Mouse (Mus musculus): ENCODE data around the gene Gm5134. TPM values are rescaled to one million over a fixed set of nuclear protein-coding genes. Genes with fewer than 3 reads are reported as not detected.
A peak's percentile ranks its signal among the peaks of the same experiment; 100 is the strongest.

The Gm5134 gene
- polyA plus RNA-seq, 1 experiment from 2014 or later = not detected

DNA sequence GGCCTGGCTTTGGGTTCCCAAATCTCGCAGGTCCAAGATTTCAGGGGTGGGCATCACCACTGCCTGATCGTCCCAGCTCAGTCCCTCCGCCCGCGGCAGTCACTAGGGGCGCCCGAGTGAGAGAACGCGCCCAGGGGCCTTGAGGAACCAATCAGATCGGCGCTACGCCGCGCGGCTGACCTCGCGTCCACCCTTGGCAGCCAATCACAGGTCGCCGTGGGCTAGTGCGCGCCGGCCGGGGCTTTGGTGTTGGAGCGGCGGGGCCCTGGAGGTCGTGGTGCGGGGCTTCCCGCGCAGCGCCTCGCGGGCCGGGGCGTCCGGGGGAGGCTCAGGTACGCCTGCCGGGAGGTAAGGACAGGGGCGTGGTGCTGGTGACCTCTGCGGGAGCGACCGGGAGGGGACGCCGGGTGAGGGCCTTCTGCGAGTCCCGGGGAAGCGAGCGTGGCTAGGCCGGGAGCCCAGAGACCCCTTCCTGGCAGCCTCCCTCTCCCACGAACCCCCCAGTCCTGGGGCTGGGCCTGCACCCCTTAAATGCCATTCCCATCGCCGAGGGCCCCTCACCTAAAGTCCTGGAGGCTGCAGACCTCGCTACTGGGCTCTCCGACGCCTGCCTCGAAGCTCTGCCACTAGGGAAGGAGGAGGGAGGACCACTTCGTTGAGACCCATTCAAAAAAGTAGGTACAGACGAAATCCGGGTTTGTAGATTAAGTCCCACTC, 78.2 kb downstream of the Gm5134 start, which contains the start of gene Zfp280b:
Gene Zfp280b (plus strand): TSS at position 249 of the 717 bp plus-strand sequence.
- CTCF ChIA-PET = interaction anchor here (0.8 kb wide), 1 partner anchor 11 kb away, joined by 3 read pairs; no protein-coding TSS in a partner anchor
- POLR2A ChIA-PET = no interaction called here
- in situ Hi-C loops (cut with MboI; ENCODE audit: low pct_unique_long_range_greater_than_20kb) = no loop called here
- peak; percentile 97 for ATAC-seq
- peak; percentile 96 for TF ChIP-seq CTCF (IDR thresholded peaks at IDR 0.05)
- peak; percentile 42 for DNase-seq (ENCODE audit: low read depth, low spot score)
- no peaks in the 10 kb centered on the region for H3K27me3 ChIP-seq

DNA sequence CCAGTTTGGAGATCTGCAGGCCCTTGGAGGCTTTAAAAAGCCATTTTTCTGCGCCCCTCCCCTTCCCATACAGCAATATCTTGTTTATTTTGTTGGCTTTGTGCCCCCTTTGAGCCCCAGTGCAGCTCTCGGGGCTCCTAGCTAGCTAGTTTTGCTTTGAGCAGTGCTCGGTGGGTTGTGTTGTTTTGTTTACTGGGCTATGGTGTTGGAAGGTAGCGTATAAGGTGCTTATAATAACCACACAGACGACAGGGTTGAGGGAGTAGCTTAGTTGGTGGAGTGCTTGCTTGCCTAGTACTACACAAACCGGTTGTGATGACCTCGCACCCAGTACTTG, 78.8 kb downstream of the Gm5134 start:
- CTCF ChIA-PET = no interaction called here
- no peak for DNase-seq (ENCODE audit: low read depth, low spot score)
- TF ChIP-seq CTCF (IDR thresholded peaks at IDR 0.05) = no peak
- in situ Hi-C loops (cut with MboI; ENCODE audit: low pct_unique_long_range_greater_than_20kb) = no loop called here
- no peak for ATAC-seq
- POLR2A ChIA-PET = no interaction called here
- no peaks in the 10 kb centered on the region for H3K27me3 ChIP-seq

GRCm38 (mm10) chr10:76034001-76034600, 79.8 kb downstream of the Gm5134 start:
- H3K27me3 ChIP-seq = no peaks in the 10 kb centered on the region
- ChIA-PET CTCF (no interaction called here), POLR2A (interaction anchor here (0.7 kb wide), 1 partner anchor 209 kb away, joined by 4 read pairs; no protein-coding TSS in a partner anchor)
- DNase-seq (ENCODE audit: low read depth, low spot score) = no peak
- TF ChIP-seq CTCF (IDR thresholded peaks at IDR 0.05) = no peak
- in situ Hi-C loops (cut with MboI; ENCODE audit: low pct_unique_long_range_greater_than_20kb) = no loop called here
- no peak for ATAC-seq

DNA sequence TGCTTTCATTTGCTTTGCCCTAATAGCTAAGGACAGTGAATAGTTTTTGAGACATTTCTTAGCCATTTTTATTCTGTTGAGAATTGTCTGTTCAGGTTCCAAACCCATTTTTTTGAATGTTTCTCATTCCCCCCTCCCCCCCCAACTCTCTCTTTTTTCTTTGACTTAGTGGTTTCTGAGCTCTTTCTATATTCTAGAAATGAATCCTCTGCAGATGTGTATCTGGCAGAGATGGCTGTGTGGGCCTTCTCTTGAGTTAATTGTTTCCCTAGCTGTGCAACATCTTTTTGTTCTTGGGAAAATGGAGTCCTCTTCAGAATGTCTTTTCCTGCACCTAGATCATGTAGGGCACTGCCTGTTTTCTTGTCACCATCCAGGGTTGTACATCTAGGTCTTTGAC, 81.0 kb downstream of the Gm5134 start:
- POLR2A ChIA-PET = interaction anchor here (0.7 kb wide), 1 partner anchor 297 kb away, joined by 9 read pairs; no protein-coding TSS in a partner anchor
- ATAC-seq = no peak
- TF ChIP-seq CTCF (IDR thresholded peaks at IDR 0.05) = no peak

DNA sequence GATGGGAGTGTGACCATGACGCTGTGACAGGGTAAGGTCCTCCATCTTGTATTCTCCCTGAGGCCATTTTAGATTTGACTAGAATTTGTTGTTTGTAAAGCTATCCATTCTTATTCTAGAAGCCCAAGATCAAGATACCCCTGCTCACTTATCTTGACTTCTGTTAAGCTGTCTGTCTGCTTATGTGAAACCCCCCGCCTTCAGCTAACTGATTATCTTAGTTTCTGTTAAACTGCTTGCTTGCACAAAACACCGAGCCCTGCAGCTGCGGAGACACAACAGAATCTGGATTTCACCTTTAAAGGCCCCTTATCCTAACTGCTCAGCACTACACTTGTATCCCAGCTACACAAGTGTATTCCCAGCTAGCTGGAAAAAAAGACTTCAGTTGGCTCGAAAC, 82.6 kb downstream of the Gm5134 start:
- in situ Hi-C loops (cut with MboI; ENCODE audit: low pct_unique_long_range_greater_than_20kb) = no loop called here
- POLR2A ChIA-PET = no interaction called here
- DNase-seq (ENCODE audit: low read depth, low spot score) (no peak), ATAC-seq (no peak)
- CTCF ChIA-PET = interaction anchor here (1.0 kb wide), 1 partner anchor 11 kb away, joined by 4 read pairs; no protein-coding TSS in a partner anchor
- no peaks in the 10 kb centered on the region for H3K27me3 ChIP-seq
- TF ChIP-seq CTCF (IDR thresholded peaks at IDR 0.05) = no peak

More for the DNA sequence above, 81.0 kb downstream of the Gm5134 start:
- in situ Hi-C loops (cut with MboI; ENCODE audit: low pct_unique_long_range_greater_than_20kb) = no loop called here
- DNase-seq (ENCODE audit: low read depth, low spot score) = no peak
- H3K27me3 ChIP-seq = no peaks in the 10 kb centered on the region
- CTCF ChIA-PET = interaction anchor here (1.4 kb wide), 2 partner anchors 29 to 83 kb away, joined by 3 read pairs; no protein-coding TSS in a partner anchor

DNA sequence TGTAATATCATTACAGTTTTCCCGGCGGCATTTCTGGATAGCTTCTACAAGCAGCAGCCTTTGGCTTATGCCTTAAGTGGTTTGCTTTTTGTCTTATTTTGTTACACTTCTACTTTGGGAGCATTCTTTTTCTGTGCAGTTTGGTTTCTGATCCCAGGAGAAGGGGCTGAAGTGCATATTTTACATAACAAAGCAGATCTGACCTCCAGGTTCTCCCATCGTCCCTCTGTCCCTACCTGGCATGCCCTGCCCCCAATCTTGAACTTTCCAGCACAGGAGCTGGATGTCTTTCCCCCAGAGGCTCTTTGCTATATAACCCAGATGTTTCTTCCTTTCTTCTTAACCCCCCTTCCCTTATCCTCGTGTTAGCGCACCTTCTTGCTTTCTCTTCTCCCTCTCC, 91.0 kb downstream of the Gm5134 start:
- H3K27me3 ChIP-seq = no peaks in the 10 kb centered on the region
- ATAC-seq (no peak), DNase-seq (ENCODE audit: low read depth, low spot score) (no peak)
- in situ Hi-C loops (cut with MboI; ENCODE audit: low pct_unique_long_range_greater_than_20kb) = no loop called here
- TF ChIP-seq CTCF (IDR thresholded peaks at IDR 0.05) = no peak
- ChIA-PET CTCF (no interaction called here), POLR2A (no interaction called here)

GRCm38 (mm10) chr10:76046754-76047153, 92.4 kb downstream of the Gm5134 start:
- in situ Hi-C loops (cut with MboI; ENCODE audit: low pct_unique_long_range_greater_than_20kb) = no loop called here
- ATAC-seq = no peak

DNA sequence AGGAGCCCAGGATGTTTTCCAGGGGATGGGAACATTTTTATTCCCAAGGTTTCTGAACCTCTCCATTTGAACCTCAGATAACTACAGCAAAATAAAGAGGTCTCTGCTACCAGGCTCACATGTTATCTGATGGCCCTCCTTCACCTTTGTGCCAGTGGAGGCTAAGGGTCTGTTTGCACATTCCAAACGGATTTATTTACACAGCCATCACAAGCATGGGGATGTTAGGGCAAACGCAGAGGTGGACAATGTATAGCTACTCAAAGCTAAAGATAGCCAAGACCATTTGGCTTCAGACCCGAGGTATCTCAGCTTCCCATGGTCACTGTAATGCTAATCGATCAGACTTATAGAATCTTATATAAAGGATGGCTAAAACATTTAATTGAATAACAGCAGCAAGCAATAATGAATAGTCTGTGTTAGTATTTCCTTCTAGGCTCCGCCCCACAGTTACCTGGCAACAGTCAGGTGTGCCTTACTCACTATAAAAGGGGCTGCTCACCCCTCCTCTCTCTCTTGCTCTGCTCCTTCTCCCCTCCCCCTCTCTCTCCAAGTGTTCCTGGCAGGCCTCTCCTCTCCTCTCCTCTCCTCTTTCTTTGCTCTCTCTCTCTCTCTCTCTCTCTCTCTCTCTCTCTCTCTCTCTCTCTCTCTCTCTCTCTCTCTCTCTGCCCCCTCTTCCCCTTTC, 93.0 kb downstream of the Gm5134 start:
- ChIA-PET POLR2A (no interaction called here), CTCF (no interaction called here)
- H3K27me3 ChIP-seq = no peaks in the 10 kb centered on the region
- ATAC-seq (no peak), DNase-seq (ENCODE audit: low read depth, low spot score) (no peak)
- in situ Hi-C loops (cut with MboI; ENCODE audit: low pct_unique_long_range_greater_than_20kb) = no loop called here
- TF ChIP-seq CTCF (IDR thresholded peaks at IDR 0.05) = no peak

More at GRCm38 (mm10) chr10:76046754-76047153, 92.4 kb downstream of the Gm5134 start:
- CTCF ChIA-PET = no interaction called here
- no peak for DNase-seq (ENCODE audit: low read depth, low spot score)
- H3K27me3 ChIP-seq = no peaks in the 10 kb centered on the region
- no peak for TF ChIP-seq CTCF (IDR thresholded peaks at IDR 0.05)
- POLR2A ChIA-PET = no interaction called here

- POLR2A ChIA-PET = no interaction called here
- no peak for ATAC-seq
- TF ChIP-seq CTCF (IDR thresholded peaks at IDR 0.05) = no peak
- no peaks in the 10 kb centered on the region for H3K27me3 ChIP-seq
- in situ Hi-C loops (cut with MboI; ENCODE audit: low pct_unique_long_range_greater_than_20kb) = no loop called here
- CTCF ChIA-PET = no interaction called here
- DNase-seq (ENCODE audit: low read depth, low spot score) = no peak
Measured at GRCm38 (mm10) chr10:76048967-76049366, 94.7 kb downstream of the Gm5134 start.

GRCm38 (mm10) chr10:76051860-76052259, 97.5 kb downstream of the Gm5134 start:
- ChIA-PET CTCF (interaction anchor here (0.9 kb wide), 1 partner anchor 14 kb away, joined by 3 read pairs; no protein-coding TSS in a partner anchor), POLR2A (no interaction called here)
- no peak for TF ChIP-seq CTCF (IDR thresholded peaks at IDR 0.05)
- H3K27me3 ChIP-seq = no peaks in the 10 kb centered on the region
- in situ Hi-C loops (cut with MboI; ENCODE audit: low pct_unique_long_range_greater_than_20kb) = no loop called here
- ATAC-seq (no peak), DNase-seq (ENCODE audit: low read depth, low spot score) (no peak)

Other genes starting within 250 kb of the Gm5134 start
- 40.7 TPM for gene Cabin1, start 190.2 kb upstream of the Gm5134 start, polyA plus RNA-seq (2021)
- 128 TPM for gene Ddt, start 181.1 kb upstream of the Gm5134 start, polyA plus RNA-seq (2021)
- not detected for gene Gm20441, start 173.6 kb upstream of the Gm5134 start, polyA plus RNA-seq (2021)
- gene Gstt3, start 173.1 kb upstream of the Gm5134 start, polyA plus RNA-seq (2021) = 0.03 TPM
- gene Gstt1, start 155.9 kb upstream of the Gm5134 start, polyA plus RNA-seq (2021) = 0.45 TPM
- not detected for gene Gstt4, start 132.0 kb upstream of the Gm5134 start, polyA plus RNA-seq (2021)
- 0.35 TPM for gene Gstt2, start 117.1 kb upstream of the Gm5134 start, polyA plus RNA-seq (2021)
- 592 TPM for gene Mif, start 94.3 kb upstream of the Gm5134 start, polyA plus RNA-seq (2021)
- gene Derl3, start 61.1 kb upstream of the Gm5134 start, polyA plus RNA-seq (2021) = 1.1 TPM
- 107 TPM for gene Smarcb1, start 32.9 kb upstream of the Gm5134 start, polyA plus RNA-seq (2021)
- gene Chchd10, start 21.4 kb upstream of the Gm5134 start, polyA plus RNA-seq (2021) = 362 TPM
- 67.8 TPM for gene Mmp11, start 18.0 kb upstream of the Gm5134 start, polyA plus RNA-seq (2021)
- 0.05 TPM for gene Gm867, start 13.8 kb upstream of the Gm5134 start, polyA plus RNA-seq (2021)
- gene Vpreb3, start 11.5 kb upstream of the Gm5134 start, polyA plus RNA-seq (2021) = not detected
- 8.9 TPM for gene Zfp280b, start 78.1 kb downstream of the Gm5134 start, polyA plus RNA-seq (2021)
- gene Slc5a4b, start 156.4 kb downstream of the Gm5134 start, polyA plus RNA-seq (2021) = not detected
- gene Slc5a4a, start 192.9 kb downstream of the Gm5134 start, polyA plus RNA-seq (2021) = not detected